Mouse (Mus musculus) 416B (cell line): ENCODE results near the gene Naa16.

ENCODE experiments used
- DNase-seq: peaks from one replicate; pipeline ENCODE4 v3.0.0; 2011; ENCODE audit warnings: low read depth

The Naa16 gene

DNA sequence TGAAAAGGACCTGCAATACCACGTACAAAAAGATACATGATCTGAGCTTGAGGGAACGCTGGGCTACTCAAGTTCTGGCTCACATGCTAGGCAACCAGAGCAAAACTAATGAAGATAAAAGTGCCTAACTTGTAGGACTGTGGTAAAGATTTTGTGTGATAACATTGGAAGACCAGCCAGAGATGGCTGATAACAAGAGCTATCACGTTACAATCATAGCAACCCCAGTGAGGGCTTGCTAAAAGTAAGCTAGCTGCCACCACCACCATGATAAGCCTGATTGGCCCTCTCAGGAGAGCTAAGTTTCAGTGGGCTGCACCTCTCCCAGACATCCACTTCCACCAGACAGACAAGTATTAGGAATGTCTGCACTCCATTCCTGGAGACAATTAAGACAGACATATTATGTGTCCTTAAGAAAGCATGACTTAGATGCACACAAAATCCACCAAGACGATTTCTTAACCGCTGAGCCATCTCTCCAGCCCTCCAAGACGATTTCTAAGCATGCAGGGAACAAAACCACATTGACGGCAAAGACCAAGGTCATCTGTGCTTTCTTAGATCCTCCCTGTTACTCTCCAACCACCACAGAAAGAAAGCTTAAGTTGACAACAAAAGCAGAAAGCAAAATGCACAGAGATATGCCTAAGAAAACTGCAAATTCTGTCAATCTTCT, 92.1 kb downstream of the Naa16 start:
- peak; percentile 49 for DNase-seq

DNA sequence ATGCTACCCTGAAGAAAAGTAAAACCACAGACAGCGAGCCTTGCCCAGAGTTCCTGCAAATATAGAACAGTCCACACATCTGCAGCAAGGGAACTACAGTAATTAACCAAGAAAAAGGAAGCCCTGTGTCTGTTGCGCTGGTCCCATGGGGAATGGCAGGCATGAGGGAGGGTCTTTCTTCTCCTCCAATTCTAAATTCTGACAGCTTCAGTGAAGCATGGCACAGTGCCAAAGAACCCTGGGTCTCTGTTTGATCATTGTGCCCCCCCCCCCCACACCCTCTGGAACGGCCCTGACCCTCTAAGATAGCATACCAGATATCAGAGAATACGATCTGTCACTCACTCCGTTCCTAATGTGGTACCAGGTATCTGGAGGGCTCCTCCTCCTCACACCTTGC, 93.7 kb downstream of the Naa16 start:
- no peak for DNase-seq

DNA sequence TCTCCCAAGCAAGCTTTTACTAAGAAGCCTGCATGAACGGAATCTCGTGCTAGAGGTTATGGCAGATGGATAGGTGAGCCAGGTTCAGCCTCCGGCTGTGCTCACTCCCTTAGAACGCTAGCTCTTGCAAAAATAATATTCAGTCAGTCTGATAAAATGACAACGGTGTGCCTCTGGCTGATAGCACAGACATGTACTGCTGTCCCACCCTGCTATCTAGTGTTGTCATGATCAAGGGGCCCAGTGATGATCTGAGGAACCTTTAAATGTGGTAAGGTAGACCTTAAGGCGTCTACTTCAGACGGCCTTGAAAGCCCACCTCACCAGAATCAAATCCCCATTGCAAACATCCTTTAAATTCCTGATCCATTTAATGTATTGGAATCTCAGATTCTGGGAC, 94.4 kb downstream of the Naa16 start:
- DNase-seq = no peak

GRCm38 (mm10) chr14:79295579-79295978, 95.0 kb downstream of the Naa16 start:
- no peak for DNase-seq

- DNase-seq = no peak
Observed at GRCm38 (mm10) chr14:79294950-79295349, 95.6 kb downstream of the Naa16 start.

- no peak for DNase-seq
Observed at GRCm38 (mm10) chr14:79294051-79294814, 96.3 kb downstream of the Naa16 start.

GRCm38 (mm10) chr14:79293119-79293780, 97.3 kb downstream of the Naa16 start:
- peak; percentile 70 for DNase-seq

DNA sequence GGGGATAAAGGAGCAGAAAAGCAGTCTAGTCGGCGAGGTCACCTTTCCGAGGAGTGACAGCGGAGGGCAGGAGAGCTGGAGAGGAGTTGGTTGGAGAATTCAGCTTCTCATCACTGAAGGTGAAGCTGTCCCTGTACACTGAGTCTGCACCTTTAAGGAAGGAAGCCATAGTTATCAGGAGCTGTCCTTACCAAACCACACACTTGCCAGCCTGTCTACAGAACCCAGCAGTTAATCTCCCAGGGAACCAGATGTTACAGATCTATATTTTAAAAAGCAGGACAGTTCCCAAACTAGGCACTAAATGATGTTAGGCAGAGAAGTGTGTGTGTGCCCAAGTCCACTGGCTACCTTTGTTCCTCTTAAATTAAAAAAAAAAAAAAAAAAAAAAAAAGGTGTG, 98.9 kb downstream of the Naa16 start:
- DNase-seq = no peak

DNA sequence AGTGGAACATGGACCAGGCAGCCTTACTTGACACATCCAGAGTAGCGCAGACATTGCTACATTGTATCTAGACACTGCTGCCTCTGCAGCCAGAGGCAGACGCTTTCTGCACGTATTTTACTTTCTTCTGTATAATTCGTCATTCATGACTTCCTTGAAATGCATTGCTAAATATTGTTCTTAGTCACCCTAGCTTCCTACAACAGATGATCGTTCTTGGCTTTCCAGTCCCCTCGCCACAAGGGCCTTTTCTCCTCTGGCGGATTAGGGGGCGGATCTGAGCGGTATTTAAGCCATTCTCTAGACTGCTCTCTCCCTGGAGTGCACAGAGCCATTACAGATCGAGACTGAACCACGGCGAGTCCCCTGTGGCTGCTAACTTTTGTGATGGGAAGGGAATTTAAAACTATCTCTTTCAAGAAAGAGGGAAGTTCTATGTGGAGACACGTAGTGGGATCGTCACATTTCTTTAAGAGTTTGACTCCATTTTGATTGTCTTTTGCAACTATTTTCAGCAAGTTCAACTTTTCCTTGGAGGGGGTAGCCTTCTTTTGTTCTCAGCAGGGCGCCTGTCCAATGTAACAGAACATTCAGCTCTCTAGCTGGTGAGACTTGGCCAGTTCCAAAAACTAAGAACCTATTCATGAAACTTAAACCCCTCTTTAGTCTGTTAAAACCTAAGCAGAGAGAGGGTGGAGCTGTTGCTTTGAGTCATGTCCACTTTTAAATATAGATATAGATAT, 99.7 kb downstream of the Naa16 start:
- peak; percentile 70 for DNase-seq

GRCm38 (mm10) chr14:79289909-79290308, 100.7 kb downstream of the Naa16 start:
- peak; percentile 71 for DNase-seq

GRCm38 (mm10) chr14:79288280-79288679, 102.3 kb downstream of the Naa16 start:
- DNase-seq = peak; percentile 47

DNA sequence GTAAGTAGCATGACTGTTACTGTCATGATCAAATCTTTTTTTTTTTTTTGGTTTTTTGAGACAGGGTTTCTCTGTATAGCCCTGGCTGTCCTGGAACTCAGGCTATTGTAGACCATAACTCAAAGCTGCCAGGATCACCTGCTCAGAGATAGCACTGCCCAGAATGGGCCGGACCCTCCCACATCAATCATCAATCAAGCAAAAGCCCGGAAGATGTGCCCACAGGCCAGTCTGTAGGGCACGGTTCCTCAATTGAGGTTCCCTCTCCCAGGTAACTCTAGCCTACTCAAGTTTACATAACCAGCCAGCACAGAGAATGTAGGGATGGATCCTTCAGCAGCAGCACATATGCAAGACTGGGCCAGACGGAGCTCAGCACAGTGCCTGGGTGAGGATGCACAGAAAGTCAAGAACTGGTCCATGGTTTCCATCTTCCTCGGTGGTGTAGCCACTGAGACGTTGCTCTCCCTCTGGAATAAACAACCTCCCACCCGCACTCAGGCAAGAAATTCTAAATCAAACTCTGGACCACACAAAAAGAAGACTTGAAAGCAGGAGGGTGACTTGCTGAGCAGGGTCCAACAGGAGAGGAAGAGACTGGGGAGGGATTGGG, 103.2 kb downstream of the Naa16 start:
- DNase-seq = no peak

- no peak for DNase-seq
Observed at GRCm38 (mm10) chr14:79285549-79285948, 105.0 kb downstream of the Naa16 start.

GRCm38 (mm10) chr14:79284616-79285015, 106.0 kb downstream of the Naa16 start:
- no peak for DNase-seq

DNA sequence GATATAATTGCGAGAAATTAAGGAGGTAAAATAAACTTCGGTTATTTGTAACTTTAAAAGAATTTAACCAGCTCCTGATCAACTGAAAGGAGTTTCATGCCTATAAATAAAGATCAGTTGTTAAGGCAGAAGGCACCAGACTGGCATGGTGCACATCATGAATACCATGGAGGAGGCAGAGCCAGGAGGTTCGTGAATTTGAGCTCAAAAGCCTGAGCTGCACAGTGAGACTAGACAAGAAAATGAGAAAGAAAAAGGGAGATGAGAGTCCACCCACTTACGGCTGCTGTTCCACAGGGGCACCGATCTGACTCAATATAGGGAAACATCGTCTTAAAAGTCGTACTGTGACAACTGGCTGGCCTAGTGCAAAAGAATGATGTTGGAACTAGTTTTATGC, 106.6 kb downstream of the Naa16 start:
- DNase-seq = no peak

GRCm38 (mm10) chr14:79281894-79282553, 108.6 kb downstream of the Naa16 start:
- no peak for DNase-seq

DNA sequence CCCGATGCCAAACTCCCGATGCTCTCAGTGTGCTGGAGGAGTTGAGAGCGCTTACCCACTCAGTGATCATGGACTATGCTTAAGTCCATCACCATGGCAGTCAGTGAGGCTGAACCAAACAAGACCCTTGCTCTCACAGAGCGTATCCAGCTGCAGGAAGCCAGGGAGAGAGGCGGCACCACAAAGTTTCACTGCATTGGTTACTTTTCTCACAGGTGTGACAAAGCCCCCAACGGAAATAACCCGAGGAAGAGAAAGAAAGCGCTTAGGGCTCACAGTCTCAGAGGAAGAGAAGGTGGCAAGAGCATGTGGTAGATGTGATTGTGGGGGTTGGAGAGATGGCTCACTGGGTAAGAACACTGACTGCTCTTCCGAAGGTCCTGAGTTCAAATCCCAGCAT, 110.1 kb downstream of the Naa16 start:
- DNase-seq = no peak

- no peak for DNase-seq
Observed at GRCm38 (mm10) chr14:79279494-79279893, 111.1 kb downstream of the Naa16 start.

DNA sequence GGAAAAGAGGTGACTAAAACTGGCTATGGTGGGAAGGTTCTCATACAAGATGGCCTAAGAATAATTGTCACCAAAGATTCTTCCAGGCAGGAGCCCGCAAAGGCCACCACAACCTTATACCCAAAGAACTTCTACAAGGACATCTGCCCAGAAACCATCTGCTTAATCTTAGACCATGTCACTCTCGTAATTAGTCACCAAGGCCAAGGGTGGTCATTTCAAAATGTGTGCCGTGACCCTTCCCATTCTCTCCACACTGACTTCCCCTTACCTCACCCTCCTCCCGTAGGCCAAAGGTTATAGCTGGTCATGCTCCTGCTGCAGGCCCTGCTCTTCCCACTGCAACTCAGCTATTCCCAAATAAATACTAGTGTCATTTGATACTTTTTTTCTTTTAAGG, 111.7 kb downstream of the Naa16 start:
- peak; percentile 68 for DNase-seq

GRCm38 (mm10) chr14:79277922-79278321, 112.7 kb downstream of the Naa16 start:
- DNase-seq = no peak

- DNase-seq = no peak
Observed at GRCm38 (mm10) chr14:79275870-79276395, 114.6 kb downstream of the Naa16 start.
